Mouse (Mus musculus): Measurements from ENCODE around the gene Gins2.

Gene Gins2

DNA sequence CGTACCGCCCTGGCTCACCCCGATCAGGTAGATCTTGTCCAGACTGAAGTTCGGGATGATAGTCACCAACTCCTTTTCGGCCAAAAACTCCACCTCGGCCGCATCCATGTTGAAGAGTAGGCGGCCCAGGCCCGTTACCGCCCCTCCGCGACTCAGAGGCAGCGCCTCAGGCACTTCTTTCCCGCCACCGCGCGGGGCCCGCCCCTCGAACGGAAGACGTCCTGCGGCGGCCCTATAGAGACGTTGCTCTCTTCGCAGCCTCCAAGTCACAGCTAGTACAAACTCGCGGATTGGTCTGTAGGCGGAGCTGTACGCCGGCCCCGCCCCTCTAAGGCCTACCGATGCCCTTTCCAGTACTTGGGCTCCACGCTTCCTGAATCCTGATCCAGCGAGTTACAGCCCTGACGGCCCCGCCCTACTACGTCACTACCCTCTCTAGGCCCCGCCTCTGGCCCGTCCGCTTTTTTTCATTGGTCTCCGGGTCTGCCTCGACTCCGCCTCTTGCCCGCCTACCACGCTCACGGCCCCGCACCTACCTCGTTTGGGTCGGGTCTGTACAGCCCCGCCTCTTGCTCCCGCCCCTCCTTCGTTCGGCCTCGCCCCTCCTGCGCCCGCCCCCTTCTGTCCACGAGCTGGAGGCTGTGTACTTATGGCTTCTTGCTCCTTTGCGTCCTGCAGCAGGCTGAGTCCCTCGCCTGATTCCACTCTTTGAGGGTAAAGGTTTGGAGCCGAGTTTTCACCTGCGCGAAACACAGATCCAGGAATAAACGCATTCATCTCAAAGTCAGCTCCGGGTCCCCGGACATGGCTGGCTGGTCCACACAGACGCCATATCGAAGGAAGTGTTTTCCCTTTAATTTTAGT, at the start of gene Gins2:
Gins2 (minus strand) TSS at position 397 of the 864 bp plus-strand sequence.
- peak; percentile 99 to 100 for DNase-seq

DNA sequence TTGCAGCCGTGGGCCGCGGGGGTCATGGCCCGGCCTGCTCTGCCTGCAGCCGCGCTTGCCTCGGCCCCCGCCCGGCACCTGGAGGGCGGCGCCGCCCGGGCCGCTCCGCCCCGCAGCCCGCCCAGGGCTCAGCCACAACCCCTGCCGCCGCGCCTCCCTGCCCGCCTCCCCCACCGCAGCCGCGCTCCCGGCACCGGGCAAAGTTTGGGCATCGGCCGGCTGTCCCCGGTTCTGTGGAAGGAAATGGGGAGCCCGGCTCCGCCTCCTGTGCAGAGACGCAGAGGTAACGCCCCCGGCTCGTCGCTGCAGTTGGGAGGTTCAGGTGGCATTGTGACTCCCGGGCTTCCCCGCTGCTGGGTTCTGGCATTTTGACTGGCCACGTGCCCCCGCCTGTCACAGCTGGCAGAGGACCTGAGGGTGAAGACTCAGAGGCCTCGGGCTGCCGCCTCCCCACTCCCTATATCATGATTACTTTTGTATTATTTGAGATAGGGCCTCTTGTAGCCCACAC, 45.3 kb upstream of the Gins2 start:
- peak; percentile 58 to 67 for DNase-seq

DNA sequence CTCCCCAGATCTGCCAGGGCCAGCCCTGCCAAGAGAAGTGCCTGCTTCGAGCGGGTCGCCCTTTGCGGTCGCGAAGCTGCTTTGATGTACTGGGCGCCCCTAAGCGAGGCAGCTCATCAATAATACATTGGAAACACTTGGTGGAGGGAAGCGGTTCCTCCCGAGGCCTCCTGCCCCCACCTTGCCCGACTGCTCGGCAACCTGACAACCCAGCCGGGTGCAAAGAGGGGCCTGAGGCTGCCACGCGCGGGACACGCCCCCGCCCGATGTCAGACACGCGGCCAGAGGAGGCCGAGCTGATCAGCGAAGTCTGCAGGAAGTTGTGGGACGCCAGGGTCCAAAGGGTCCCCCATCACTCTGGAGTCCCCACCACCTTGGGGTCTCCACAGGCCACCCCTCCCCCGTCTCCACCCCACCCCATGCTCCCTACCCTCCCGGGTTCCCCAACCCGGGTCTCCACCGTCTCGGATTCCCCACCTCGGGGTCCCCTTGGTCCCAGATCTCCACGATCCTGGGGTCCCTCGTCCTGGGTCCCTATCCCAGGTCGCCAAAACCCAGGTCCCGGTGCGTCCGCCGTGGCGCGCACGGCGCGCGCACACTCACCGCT, 44.7 kb upstream of the Gins2 start:
- DNase-seq = peak in 1 of 2 experiments; percentile 26

DNA sequence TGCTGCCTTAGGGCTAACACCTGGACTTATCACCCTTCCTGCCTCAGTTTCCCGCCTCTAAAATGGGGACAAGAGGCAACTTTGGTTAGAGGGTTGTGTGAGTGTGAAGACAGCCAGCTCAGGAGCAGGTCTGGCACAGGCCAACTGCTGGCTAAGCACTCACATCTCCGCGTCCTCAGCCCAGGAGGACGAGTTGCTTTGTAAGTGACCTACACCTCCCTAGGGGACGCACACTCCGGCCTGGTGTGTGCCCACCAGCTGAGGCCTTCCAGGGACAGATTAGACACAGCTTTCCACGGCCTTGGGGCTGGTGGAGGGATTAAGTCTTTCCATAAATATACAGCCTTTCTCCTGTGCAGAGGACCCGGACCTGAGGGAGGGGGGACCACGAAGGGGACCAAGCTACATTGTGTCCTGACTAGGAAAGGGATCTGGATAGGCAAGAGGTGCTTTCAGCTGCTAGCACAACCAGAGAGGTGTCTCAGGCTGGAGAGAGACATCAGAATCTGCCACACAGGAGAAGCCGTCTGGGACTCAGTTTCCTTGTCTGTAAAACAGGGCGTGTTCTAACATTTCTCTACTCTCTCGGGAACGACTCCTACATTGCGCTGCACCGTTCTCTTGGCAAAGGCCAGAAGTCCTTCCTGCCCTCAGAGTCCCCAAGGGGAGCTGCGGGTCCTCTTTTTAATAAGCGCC, 44.0 kb upstream of the Gins2 start:
- no peak for DNase-seq

DNA sequence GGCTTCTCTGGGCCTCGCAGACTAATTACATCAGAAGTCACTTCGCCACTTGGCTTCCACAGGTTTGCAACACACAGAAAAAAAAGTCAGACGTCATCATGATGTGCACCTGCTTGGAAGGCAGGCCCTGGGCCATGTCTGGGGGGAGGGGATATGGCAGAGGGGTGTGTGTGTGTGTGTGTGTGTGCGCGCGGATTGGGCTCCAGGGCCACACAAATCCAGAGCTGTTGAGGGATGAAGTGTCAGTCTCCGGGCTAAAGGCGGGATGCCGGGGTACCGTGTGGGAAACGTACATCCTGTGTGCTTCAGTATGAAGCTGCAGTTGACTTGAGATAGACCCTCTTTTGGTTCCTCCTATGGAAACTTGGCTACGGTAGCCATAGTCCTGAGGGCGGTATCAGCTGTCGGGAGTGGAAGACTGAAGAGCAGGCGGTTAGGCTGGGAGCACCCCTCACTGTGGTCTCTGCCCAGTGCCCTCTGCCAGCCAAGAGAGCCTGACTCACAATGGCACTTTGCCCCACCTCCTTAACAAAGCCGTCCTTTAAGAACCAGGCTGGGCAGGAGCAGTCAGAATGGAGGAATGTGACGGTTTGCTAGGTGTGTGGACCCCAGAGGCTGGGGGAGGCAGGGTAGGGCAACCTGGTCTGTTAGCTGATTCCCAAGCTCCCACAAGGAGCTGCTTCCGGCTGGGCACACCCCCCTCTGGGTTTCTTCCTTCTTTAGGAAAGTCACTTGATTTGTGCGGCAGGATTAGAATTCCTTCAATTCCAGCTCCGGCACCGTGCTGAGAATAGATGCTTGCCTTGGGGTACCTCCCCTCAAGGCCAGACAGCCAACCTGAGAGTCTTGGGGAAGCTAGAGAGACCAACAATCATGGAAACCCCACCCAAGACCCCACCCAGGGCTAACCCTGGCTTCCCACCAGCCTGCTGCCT, 42.6 kb upstream of the Gins2 start:
- no peak for DNase-seq

- no peak for DNase-seq
These were observed 41.7 kb upstream of the Gins2 start for GRCm38 (mm10) chr8:120630848-120631247.

DNA sequence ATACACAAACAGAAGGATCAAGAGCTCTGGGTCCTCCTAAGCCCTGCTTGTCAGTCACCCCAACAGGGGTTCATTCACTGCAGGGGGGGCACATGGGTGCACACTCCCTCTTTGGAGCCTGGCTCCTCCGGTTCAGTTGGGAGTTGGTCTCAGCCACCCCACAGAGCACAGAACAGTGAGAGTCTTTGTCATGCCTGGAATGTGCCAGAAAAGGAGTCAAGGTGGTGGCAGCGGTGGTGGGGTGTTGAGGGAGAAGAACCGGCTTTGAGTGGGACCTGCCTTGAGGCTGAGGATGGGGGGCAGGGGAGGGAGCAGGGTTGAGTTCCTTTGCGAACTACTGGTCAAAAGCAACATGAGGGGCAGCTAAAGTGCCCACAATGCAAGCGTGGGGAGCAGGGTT, 40.9 kb upstream of the Gins2 start:
- no peak for DNase-seq

DNA sequence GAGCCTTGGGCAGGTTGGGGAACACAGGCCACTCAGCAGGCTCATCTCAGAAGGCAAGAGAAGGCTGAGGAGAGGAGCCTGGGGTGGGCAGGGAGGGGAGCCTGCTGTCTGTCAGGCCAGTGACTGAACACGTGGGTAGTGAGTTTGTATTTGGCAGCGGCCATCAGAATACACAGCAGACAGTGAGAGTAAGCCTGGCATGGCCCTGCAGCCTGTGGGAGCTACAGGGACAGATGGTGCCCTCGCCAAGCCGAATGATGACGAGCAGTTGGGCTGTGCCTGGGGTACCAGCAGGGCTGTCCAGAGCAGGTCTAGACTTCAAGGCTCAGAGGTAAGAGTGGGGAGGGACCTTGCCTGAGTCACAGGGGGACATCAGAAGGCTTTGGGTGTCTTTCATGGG, 38.2 kb upstream of the Gins2 start:
- DNase-seq = no peak

- DNase-seq = no peak
These were observed 37.4 kb upstream of the Gins2 start for GRCm38 (mm10) chr8:120626461-120626860.

GRCm38 (mm10) chr8:120623608-120624007, 34.5 kb upstream of the Gins2 start:
- no peak for DNase-seq

GRCm38 (mm10) chr8:120622161-120622560, 33.1 kb upstream of the Gins2 start:
- no peak for DNase-seq

DNA sequence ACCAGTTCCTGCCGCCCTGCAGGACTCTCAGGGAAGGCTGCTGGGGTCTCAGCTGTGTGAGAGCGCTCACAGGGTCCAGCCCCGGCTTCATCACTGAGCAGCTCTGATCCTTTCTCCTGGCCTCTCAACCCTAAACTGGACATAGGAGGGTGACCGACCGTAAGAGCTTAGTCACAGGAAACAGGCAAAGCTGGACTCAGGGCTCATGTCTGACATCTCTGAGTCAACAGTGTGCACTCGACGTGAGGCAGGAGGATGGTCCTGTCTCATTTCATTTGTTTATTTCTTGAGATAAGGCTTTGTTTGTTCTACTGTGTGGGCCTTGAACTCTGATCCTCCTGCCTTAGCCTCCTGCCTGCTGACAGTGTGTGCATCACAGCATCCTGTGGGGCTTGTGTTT, 31.3 kb upstream of the Gins2 start:
- no peak for DNase-seq

DNA sequence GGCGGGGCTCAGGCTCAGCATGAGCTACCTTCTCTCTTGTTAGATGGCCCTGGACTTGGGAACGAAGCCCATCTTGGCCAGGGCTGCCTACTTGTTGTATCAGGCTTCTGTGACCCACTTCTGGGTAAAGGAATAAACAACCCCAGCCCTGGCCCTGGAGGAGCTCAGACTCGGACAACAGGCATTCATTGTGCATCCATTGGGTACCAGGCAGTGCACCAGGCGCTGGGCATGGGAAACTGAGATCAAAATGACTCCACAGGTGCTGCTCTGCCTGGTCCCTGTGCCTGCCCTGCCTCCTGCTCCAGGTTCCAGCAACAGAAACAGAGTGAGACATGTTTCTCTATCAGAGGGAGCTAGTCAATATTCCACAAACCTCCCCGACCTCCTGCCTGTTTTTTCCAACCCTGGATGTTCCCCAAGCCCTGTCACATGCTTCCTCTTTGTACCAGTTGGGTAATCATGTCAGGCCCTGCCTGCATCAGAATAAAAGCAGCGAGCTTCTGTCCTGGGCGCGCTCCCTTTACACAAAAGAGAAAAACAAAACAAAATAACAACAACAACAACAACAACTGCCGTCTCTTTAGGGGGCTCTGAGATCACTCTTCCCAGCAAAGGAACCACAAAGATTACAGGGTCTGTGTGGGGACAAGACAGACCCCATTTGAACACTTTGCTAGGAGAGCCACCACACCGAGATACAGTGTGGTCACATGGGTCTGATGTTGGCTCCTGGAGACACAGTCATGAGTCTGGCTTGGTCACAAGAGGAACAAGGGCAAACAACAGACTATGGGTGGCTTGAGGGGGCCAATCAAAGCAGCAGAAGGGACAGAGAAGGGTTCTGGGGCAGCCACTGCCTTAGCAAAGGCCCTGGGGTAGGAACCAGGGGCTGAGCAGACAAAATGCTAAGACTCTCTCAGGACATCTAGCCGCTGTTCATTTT, 30.4 kb upstream of the Gins2 start:
- no peak for DNase-seq

GRCm38 (mm10) chr8:120618110-120618509, 29.0 kb upstream of the Gins2 start:
- no peak for DNase-seq

DNA sequence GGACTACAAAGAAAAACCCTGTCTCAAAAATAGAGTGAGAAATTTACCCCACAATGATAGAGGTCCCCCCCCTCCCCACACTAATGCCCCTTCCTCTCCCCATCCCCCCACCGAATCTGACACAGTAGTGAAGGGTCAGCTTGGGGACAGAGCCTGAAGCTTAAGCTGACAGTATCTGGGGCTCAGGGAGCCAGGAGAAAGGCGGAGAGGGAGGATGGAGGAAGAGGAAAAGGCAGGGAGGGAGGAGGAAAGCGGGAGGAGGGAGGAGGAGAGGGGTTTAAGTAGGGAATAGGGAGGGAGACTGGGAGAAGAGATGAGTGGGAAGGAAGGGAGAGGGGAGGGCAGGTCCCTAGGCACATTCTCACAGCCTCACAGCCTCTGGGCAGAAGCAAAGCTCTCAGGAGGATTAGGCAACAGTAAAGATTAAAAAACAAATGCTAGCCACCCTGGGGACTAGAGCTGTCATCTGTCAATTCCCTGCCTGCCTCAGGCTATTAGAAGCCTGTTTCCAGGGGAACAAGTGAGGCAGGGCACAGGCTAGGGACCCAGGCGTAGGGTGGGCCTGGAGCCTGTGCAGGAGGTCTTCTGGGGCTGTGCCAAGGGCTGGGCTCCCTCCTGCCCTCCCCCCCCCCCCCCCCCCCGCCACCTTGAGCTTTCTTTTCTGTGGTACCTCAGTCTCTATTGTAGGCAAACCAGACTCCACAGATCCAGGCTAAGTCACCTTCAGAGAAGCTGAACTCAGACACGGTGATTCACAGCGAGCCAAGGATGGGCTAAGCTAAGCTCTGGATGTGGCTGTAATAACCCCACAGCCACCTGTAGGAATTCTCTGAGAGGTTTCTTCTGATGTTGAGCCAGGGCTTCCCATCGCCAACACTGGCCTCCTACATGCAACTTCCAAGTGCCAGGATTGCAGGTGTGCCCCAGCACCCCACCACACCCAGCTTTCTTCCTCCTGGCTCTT, 27.8 kb upstream of the Gins2 start:
- DNase-seq = no peak

GRCm38 (mm10) chr8:120614491-120614890, 25.4 kb upstream of the Gins2 start:
- no peak for DNase-seq

- DNase-seq = no peak
These were observed 21.7 kb upstream of the Gins2 start for GRCm38 (mm10) chr8:120610824-120611223.

DNA sequence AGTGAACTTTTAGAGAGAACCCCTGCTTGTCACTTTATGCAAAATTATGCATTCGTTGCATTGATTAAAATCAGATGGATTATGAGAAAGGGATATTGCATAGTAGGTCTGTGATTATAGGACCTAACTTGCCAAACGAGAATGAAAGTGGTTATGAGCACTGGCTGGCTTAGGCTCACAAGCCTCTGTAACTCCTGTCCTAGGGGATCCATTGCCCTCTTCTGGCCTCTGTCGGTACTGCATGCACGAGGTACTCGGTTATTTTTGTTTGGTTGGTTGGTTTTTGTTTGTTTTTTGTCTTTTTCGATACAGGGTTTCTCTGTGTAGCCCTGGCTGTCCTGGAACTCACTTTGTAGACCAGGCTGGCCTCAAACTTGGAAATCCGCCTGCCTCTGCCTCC, 18.8 kb upstream of the Gins2 start:
- peak in 1 of 2 experiments; percentile 39 for DNase-seq

GRCm38 (mm10) chr8:120607460-120607859, 18.4 kb upstream of the Gins2 start:
- DNase-seq = no peak

- no peak for DNase-seq
These were observed 13.6 kb upstream of the Gins2 start for GRCm38 (mm10) chr8:120602672-120603071.

Measured in thymus, adult 18-20 months (tissue).